Mouse (Mus musculus) stomach, postnatal 0 days (tissue): ENCODE results near the gene Psmc1.

ENCODE experiments used
- CTCF ChIP-seq: IDR thresholded peaks from 2 replicates; pipeline ENCODE4 v1.5.1; 2016; ENCODE audit warnings: antibody characterized with exemption, low read depth, mild to moderate bottlenecking, moderate library complexity
- EP300 ChIP-seq: optimal IDR thresholded peaks from 2 replicates; pipeline ENCODE3; 2016; ENCODE audit warnings: antibody characterized with exemption

GRCm38 (mm10) chr12:100131167-100131566 lies 21.2 kb downstream of the Psmc1 start:
- no peak for TF ChIP-seq CTCF
- TF ChIP-seq EP300, result no peak
